Mouse (Mus musculus): Measurements from ENCODE around the gene Cldn10. TPM values are rescaled to one million over a fixed set of nuclear protein-coding genes. Genes with fewer than 3 reads are reported as not detected.

The Cldn10 gene
- polyA plus RNA-seq, 1 experiment from 2014 or later = 12.2 TPM

- Histone ChIP-seq H3K4me1 (ENCODE audit: control insufficient read depth, insufficient read depth, low read length) (no peaks in the 10 kb centered on the region), H3K27me3 (ENCODE audit: control insufficient read depth, insufficient read depth, low read length) (no peaks in the 10 kb centered on the region), H3K4me3 (ENCODE audit: low read length) (no peak overlapping the region), H3K9ac (ENCODE audit: low read depth, low read length) (no peak overlapping the region), H3K9me3 (ENCODE audit: control insufficient read depth, low read length) (peaks cover 2% of the 10 kb centered on the region; the same call in 1 of the 2 replicates), H3K36me3 (ENCODE audit: control insufficient read depth, insufficient read depth, low read length) (peaks cover 60% of the 10 kb centered on the region), H3K27ac (ENCODE audit: low read depth, low read length) (no peak overlapping the region), H3K4me2 (replicated peaks; ENCODE audit: low read depth, low read length) (no peak overlapping the region)
- no peak for ATAC-seq (ENCODE audit: low FRiP score, low TSS enrichment)
- 83% methylated on average over 11 of the region's 11 CpGs for WGBS
Measured at GRCm38 (mm10) chr14:118899940-118900339, 112.2 kb downstream of the Cldn10 start.

GRCm38 (mm10) chr14:118900911-118901310 lies 113.2 kb downstream of the Cldn10 start:
- H3K9me3 ChIP-seq (ENCODE audit: control insufficient read depth, low read length) = peaks cover 2% of the 10 kb centered on the region; the same call in 1 of the 2 replicates
- no peaks in the 10 kb centered on the region for H3K4me1 ChIP-seq (ENCODE audit: control insufficient read depth, insufficient read depth, low read length)
- peaks cover 55% of the 10 kb centered on the region for H3K36me3 ChIP-seq (ENCODE audit: control insufficient read depth, insufficient read depth, low read length)
- WGBS = 97% methylated on average over 1 of the region's 1 CpGs
- no peak overlapping the region for H3K4me3 ChIP-seq (ENCODE audit: low read length)
- ATAC-seq (ENCODE audit: low FRiP score, low TSS enrichment) = no peak
- H3K4me2 ChIP-seq (replicated peaks; ENCODE audit: low read depth, low read length) = no peak overlapping the region
- H3K27me3 ChIP-seq (ENCODE audit: control insufficient read depth, insufficient read depth, low read length) = no peaks in the 10 kb centered on the region
- H3K27ac ChIP-seq (ENCODE audit: low read depth, low read length) = no peak overlapping the region
- no peak overlapping the region for H3K9ac ChIP-seq (ENCODE audit: low read depth, low read length)

GRCm38 (mm10) chr14:118903397-118903796 lies 115.7 kb downstream of the Cldn10 start:
- H3K36me3 ChIP-seq (ENCODE audit: control insufficient read depth, insufficient read depth, low read length) = peaks cover 65% of the 10 kb centered on the region
- H3K4me2 ChIP-seq (replicated peaks; ENCODE audit: low read depth, low read length) = no peak overlapping the region
- WGBS = 87% methylated on average over 3 of the region's 3 CpGs
- ATAC-seq (ENCODE audit: low FRiP score, low TSS enrichment) = no peak
- no peak overlapping the region for H3K27ac ChIP-seq (ENCODE audit: low read depth, low read length)
- peaks cover 6% of the 10 kb centered on the region; the same call in 1 of the 2 replicates for H3K4me1 ChIP-seq (ENCODE audit: control insufficient read depth, insufficient read depth, low read length)
- H3K27me3 ChIP-seq (ENCODE audit: control insufficient read depth, insufficient read depth, low read length) = no peaks in the 10 kb centered on the region
- H3K9ac ChIP-seq (ENCODE audit: low read depth, low read length) = no peak overlapping the region
- no peak overlapping the region for H3K4me3 ChIP-seq (ENCODE audit: low read length)
- H3K9me3 ChIP-seq (ENCODE audit: control insufficient read depth, low read length) = peaks cover 2% of the 10 kb centered on the region; the same call in 1 of the 2 replicates

GRCm38 (mm10) chr14:118903867-118904562 lies 116.3 kb downstream of the Cldn10 start:
- peaks cover 67% of the 10 kb centered on the region for H3K36me3 ChIP-seq (ENCODE audit: control insufficient read depth, insufficient read depth, low read length)
- no peak for ATAC-seq (ENCODE audit: low FRiP score, low TSS enrichment)
- no peak overlapping the region for H3K4me2 ChIP-seq (replicated peaks; ENCODE audit: low read depth, low read length)
- peaks cover 6% of the 10 kb centered on the region; the same call in 1 of the 2 replicates for H3K4me1 ChIP-seq (ENCODE audit: control insufficient read depth, insufficient read depth, low read length)
- no peak overlapping the region for H3K9ac ChIP-seq (ENCODE audit: low read depth, low read length)
- H3K4me3 ChIP-seq (ENCODE audit: low read length) = no peak overlapping the region
- no peak overlapping the region for H3K27ac ChIP-seq (ENCODE audit: low read depth, low read length)
- WGBS = 45% methylated on average over 6 of the region's 6 CpGs
- no peaks in the 10 kb centered on the region for H3K27me3 ChIP-seq (ENCODE audit: control insufficient read depth, insufficient read depth, low read length)
- peaks cover 2% of the 10 kb centered on the region; the same call in 1 of the 2 replicates for H3K9me3 ChIP-seq (ENCODE audit: control insufficient read depth, low read length)

GRCm38 (mm10) chr14:118907592-118907991 lies 119.9 kb downstream of the Cldn10 start:
- H3K4me1 ChIP-seq (ENCODE audit: control insufficient read depth, insufficient read depth, low read length) = peaks cover 6% of the 10 kb centered on the region; the same call in 1 of the 2 replicates
- no peak overlapping the region for H3K4me2 ChIP-seq (replicated peaks; ENCODE audit: low read depth, low read length)
- no peaks in the 10 kb centered on the region for H3K27me3 ChIP-seq (ENCODE audit: control insufficient read depth, insufficient read depth, low read length)
- no peak overlapping the region for H3K4me3 ChIP-seq (ENCODE audit: low read length)
- H3K9me3 ChIP-seq (ENCODE audit: control insufficient read depth, low read length) = no peaks in the 10 kb centered on the region
- H3K27ac ChIP-seq (ENCODE audit: low read depth, low read length) = no peak overlapping the region
- WGBS = 67% methylated on average over 8 of the region's 8 CpGs
- H3K36me3 ChIP-seq (ENCODE audit: control insufficient read depth, insufficient read depth, low read length) = peaks cover 48% of the 10 kb centered on the region
- no peak for ATAC-seq (ENCODE audit: low FRiP score, low TSS enrichment)
- H3K9ac ChIP-seq (ENCODE audit: low read depth, low read length) = no peak overlapping the region

GRCm38 (mm10) chr14:118909872-118910271 lies 122.2 kb downstream of the Cldn10 start:
- Histone ChIP-seq H3K36me3 (ENCODE audit: control insufficient read depth, insufficient read depth, low read length) (peaks cover 35% of the 10 kb centered on the region), H3K4me2 (replicated peaks; ENCODE audit: low read depth, low read length) (no peak overlapping the region), H3K9me3 (ENCODE audit: control insufficient read depth, low read length) (no peaks in the 10 kb centered on the region), H3K4me3 (ENCODE audit: low read length) (no peak overlapping the region), H3K9ac (ENCODE audit: low read depth, low read length) (no peak overlapping the region), H3K4me1 (ENCODE audit: control insufficient read depth, insufficient read depth, low read length) (peaks cover 6% of the 10 kb centered on the region; the same call in 1 of the 2 replicates), H3K27me3 (ENCODE audit: control insufficient read depth, insufficient read depth, low read length) (no peaks in the 10 kb centered on the region), H3K27ac (ENCODE audit: low read depth, low read length) (0 out of 2 replicates have a peak overlapping the region, but pooled peaks have one; percentile 17)
- peak; percentile 57 for ATAC-seq (ENCODE audit: low FRiP score, low TSS enrichment)
- 27% methylated on average over 8 of the region's 8 CpGs for WGBS

GRCm38 (mm10) chr14:118910332-118911222 lies 122.9 kb downstream of the Cldn10 start:
- WGBS = 39% methylated on average over 29 of the region's 29 CpGs
- Histone ChIP-seq H3K9ac (ENCODE audit: low read depth, low read length) (no peak overlapping the region), H3K27ac (ENCODE audit: low read depth, low read length) (peak overlapping the region; percentile 17; the same call in 1 of the 2 replicates), H3K4me3 (ENCODE audit: low read length) (0 out of 2 replicates have a peak overlapping the region, but pooled peaks have one; percentile 0), H3K27me3 (ENCODE audit: control insufficient read depth, insufficient read depth, low read length) (no peaks in the 10 kb centered on the region), H3K4me1 (ENCODE audit: control insufficient read depth, insufficient read depth, low read length) (peaks cover 6% of the 10 kb centered on the region; the same call in 1 of the 2 replicates), H3K4me2 (replicated peaks; ENCODE audit: low read depth, low read length) (peak overlapping the region; percentile 18; the same call in 1 of the 2 replicates), H3K36me3 (ENCODE audit: control insufficient read depth, insufficient read depth, low read length) (peaks cover 32% of the 10 kb centered on the region), H3K9me3 (ENCODE audit: control insufficient read depth, low read length) (no peaks in the 10 kb centered on the region)
- peak; percentile 53 for ATAC-seq (ENCODE audit: low FRiP score, low TSS enrichment)

GRCm38 (mm10) chr14:118911521-118911920 lies 123.8 kb downstream of the Cldn10 start:
- 95% methylated on average over 6 of the region's 6 CpGs for WGBS
- Histone ChIP-seq H3K9me3 (ENCODE audit: control insufficient read depth, low read length) (no peaks in the 10 kb centered on the region), H3K27ac (ENCODE audit: low read depth, low read length) (no peak overlapping the region), H3K4me2 (replicated peaks; ENCODE audit: low read depth, low read length) (no peak overlapping the region), H3K4me3 (ENCODE audit: low read length) (no peak overlapping the region), H3K27me3 (ENCODE audit: control insufficient read depth, insufficient read depth, low read length) (no peaks in the 10 kb centered on the region), H3K36me3 (ENCODE audit: control insufficient read depth, insufficient read depth, low read length) (peaks cover 28% of the 10 kb centered on the region), H3K9ac (ENCODE audit: low read depth, low read length) (no peak overlapping the region), H3K4me1 (ENCODE audit: control insufficient read depth, insufficient read depth, low read length) (peaks cover 6% of the 10 kb centered on the region; the same call in 1 of the 2 replicates)
- no peak for ATAC-seq (ENCODE audit: low FRiP score, low TSS enrichment)

Measured in kidney, embryonic 14.5 days (tissue).